Mouse (Mus musculus) T-helper 17 cell (primary cell): ENCODE measurements around the gene Ezr.

Experiments used
- in situ Hi-C, 2 experiments: fragments of 300-600 bp; cut with MboI, MseI; formaldehyde crosslinking; loops; 1 replicate in 1 of 2; 2 replicates in 1 of 2; pipeline ENCODE4 v1.15.1; 2025; ENCODE audit warnings: high pct_unique_total_duplicates in 2 of 2

Gene Ezr

GRCm38 (mm10) chr17:6746452-6747231, 35.9 kb downstream of the Ezr start:
- in situ Hi-C loops = loop anchor here (10.0 to 25.0 kb wide), 2 partner anchors 316 to 1228 kb away; no protein-coding TSS in a partner anchor

GRCm38 (mm10) chr17:6745975-6746374, 36.6 kb downstream of the Ezr start:
- in situ Hi-C loops = loop anchor here (10.0 to 25.0 kb wide), 2 partner anchors 316 to 1229 kb away; no protein-coding TSS in a partner anchor

GRCm38 (mm10) chr17:6745503-6745902, 37.1 kb downstream of the Ezr start:
- in situ Hi-C loops = loop anchor here (10.0 to 25.0 kb wide), 2 partner anchors 317 to 1229 kb away; no protein-coding TSS in a partner anchor

- in situ Hi-C loops = loop anchor here (10.0 to 25.0 kb wide), 2 partner anchors 317 to 1230 kb away; no protein-coding TSS in a partner anchor
These were observed 37.7 kb downstream of the Ezr start for GRCm38 (mm10) chr17:6744871-6745270.

GRCm38 (mm10) chr17:6744366-6744765, 38.2 kb downstream of the Ezr start:
- in situ Hi-C loops = loop anchor here (10.0 to 25.0 kb wide), 2 partner anchors 318 to 1230 kb away; no protein-coding TSS in a partner anchor

- in situ Hi-C loops = loop anchor here (10.0 to 25.0 kb wide), 2 partner anchors 318 to 1231 kb away; no protein-coding TSS in a partner anchor
These were observed 38.8 kb downstream of the Ezr start for GRCm38 (mm10) chr17:6743787-6744239.

- in situ Hi-C loops = loop anchor here (10.0 to 25.0 kb wide), 2 partner anchors 319 to 1232 kb away; no protein-coding TSS in a partner anchor
These were observed 39.5 kb downstream of the Ezr start for GRCm38 (mm10) chr17:6743039-6743575.

- in situ Hi-C loops = loop anchor here (10.0 to 25.0 kb wide), 2 partner anchors 320 to 1232 kb away; no protein-coding TSS in a partner anchor
These were observed 40.2 kb downstream of the Ezr start for GRCm38 (mm10) chr17:6742083-6743038.

GRCm38 (mm10) chr17:6741271-6741670, 41.3 kb downstream of the Ezr start:
- in situ Hi-C loops = loop anchor here (10.0 to 25.0 kb wide), 2 partner anchors 321 to 1234 kb away; no protein-coding TSS in a partner anchor

GRCm38 (mm10) chr17:6740331-6741170, 42.0 kb downstream of the Ezr start:
- in situ Hi-C loops = loop anchor here (10.0 to 25.0 kb wide), 2 partner anchors 322 to 1234 kb away; no protein-coding TSS in a partner anchor

- in situ Hi-C loops = loop anchor here (10.0 to 25.0 kb wide), 2 partner anchors 323 to 1235 kb away; no protein-coding TSS in a partner anchor
These were observed 42.8 kb downstream of the Ezr start for GRCm38 (mm10) chr17:6739756-6740155.

- in situ Hi-C loops = loop anchor here in 1 of 2 experiments (25.0 kb wide), 1 partner anchor 323 kb away; no protein-coding TSS in a partner anchor
These were observed 43.3 kb downstream of the Ezr start for GRCm38 (mm10) chr17:6739266-6739665.

- in situ Hi-C loops = loop anchor here in 1 of 2 experiments (25.0 kb wide), 1 partner anchor 323 kb away; no protein-coding TSS in a partner anchor
These were observed 43.7 kb downstream of the Ezr start for GRCm38 (mm10) chr17:6738836-6739235.

- in situ Hi-C loops = loop anchor here in 1 of 2 experiments (25.0 kb wide), 1 partner anchor 325 kb away; no protein-coding TSS in a partner anchor
These were observed 45.1 kb downstream of the Ezr start for GRCm38 (mm10) chr17:6737273-6737997.

GRCm38 (mm10) chr17:6736306-6737272, 46.0 kb downstream of the Ezr start:
- in situ Hi-C loops = loop anchor here in 1 of 2 experiments (25.0 kb wide), 1 partner anchor 326 kb away; no protein-coding TSS in a partner anchor

GRCm38 (mm10) chr17:6734746-6735441, 47.7 kb downstream of the Ezr start:
- in situ Hi-C loops = loop anchor here in 1 of 2 experiments (25.0 kb wide), 1 partner anchor 327 kb away; no protein-coding TSS in a partner anchor
